Mouse (Mus musculus) heart, embryonic 11.5 days (tissue): ENCODE measurements around the gene Trim63. TPM values are rescaled to one million over a fixed set of nuclear protein-coding genes. Genes with fewer than 3 reads are reported as not detected.

Experiments
- ATAC-seq: fragments of 200-750 bp; cut with Nextera tagmentation; replicated peaks from 2 replicates; pipeline ENCODE4 v1.8.0; 2017; ENCODE audit warnings: moderate library complexity; ENCODE audit not compliant: insufficient number of reproducible peaks, low FRiP score, low TSS enrichment
- H3K27ac ChIP-seq: fragments of 300-500 bp; sonication (generic); 2 replicates; pipeline ENCODE4 v1.5.1; 2014; ENCODE audit warnings: mild to moderate bottlenecking, low read depth, low read length
- H3K27me3 ChIP-seq: fragments of 300-500 bp; sonication (generic); 2 replicates; pipeline ENCODE4 v1.6.1; 2014; ENCODE audit warnings: mild to moderate bottlenecking, low read length, mixed read lengths; ENCODE audit not compliant: control insufficient read depth, insufficient read depth
- H3K36me3 ChIP-seq: fragments of 300-500 bp; sonication (generic); 2 replicates; pipeline ENCODE4 v1.6.1; 2014; ENCODE audit warnings: mild to moderate bottlenecking, low read length, moderate library complexity, mixed read lengths; ENCODE audit not compliant: control insufficient read depth, insufficient read depth
- H3K4me1 ChIP-seq: fragments of 300-500 bp; sonication (generic); 2 replicates; pipeline ENCODE4 v1.6.1; 2014; ENCODE audit warnings: low read length; ENCODE audit not compliant: control insufficient read depth, insufficient read depth
- H3K4me2 ChIP-seq: fragments of 300-500 bp; sonication (generic); 2 replicates; pipeline ENCODE4 v1.6.1; 2014; ENCODE audit warnings: mild to moderate bottlenecking, moderate library complexity
- H3K4me3 ChIP-seq: fragments of 300-500 bp; sonication (generic); 2 replicates; pipeline ENCODE4 v1.5.1; 2014; ENCODE audit warnings: low read depth, low read length
- H3K9ac ChIP-seq: fragments of 300-500 bp; sonication (generic); 2 replicates; pipeline ENCODE4 v1.6.1; 2014; ENCODE audit warnings: mild to moderate bottlenecking, low read depth, low read length, moderate library complexity
- H3K9me3 ChIP-seq: fragments of 300-500 bp; sonication (generic); replicated peaks from 2 replicates; pipeline ENCODE4 v1.6.1; 2016; ENCODE audit warnings: low read length; ENCODE audit not compliant: control insufficient read depth
- WGBS: fragments of 180-500 bp; shearing (Covaris S2); extraction: QIAGEN DNeasy Blood & Tissue Kit; methylation state at CpG from one replicate; pipeline ENCODE4 v1.1.7; 2014; ENCODE audit not compliant: insufficient replicate concordance; 5-methylcytosine and 5-hydroxymethylcytosine counted together
- polyA plus RNA-seq: library from polyadenylated mRNA; unstranded; fragments of >200 nt; fragmentation: Nextera tagmentation; extraction: Ambion mirVana; gene quantifications from 2 replicates; pipeline ENCODE4 v1.2.1, GENCODE M21; 2014

The Trim63 gene
- polyA plus RNA-seq, 1 experiment from 2014 or later: 22.1 TPM

DNA sequence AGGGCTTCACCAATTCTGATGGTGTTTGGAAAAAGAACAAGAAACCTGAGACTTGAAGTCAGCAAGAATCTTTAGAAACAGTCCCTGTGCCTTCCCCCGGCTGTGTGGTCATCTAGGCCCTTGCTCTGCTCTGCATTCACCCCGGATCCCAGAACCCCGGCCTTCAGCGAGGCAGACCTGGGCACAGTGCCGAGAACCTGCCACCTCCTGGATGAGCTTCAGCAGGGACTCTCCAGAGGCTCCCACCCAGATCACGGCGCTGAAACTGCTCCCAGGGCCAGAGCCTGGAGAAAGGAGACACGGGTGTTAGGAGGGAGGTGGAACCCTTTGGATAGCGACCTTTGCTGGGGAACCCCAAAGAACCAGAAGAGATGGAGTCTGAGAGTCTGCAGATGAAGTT is 47.2 kb downstream of the Trim63 start:
- peaks cover 12% of the 10 kb centered on the region for H3K27me3 ChIP-seq
- H3K27ac ChIP-seq: no peak overlapping the region
- no peak overlapping the region for H3K4me3 ChIP-seq
- no peak overlapping the region for H3K4me2 ChIP-seq
- H3K4me1 ChIP-seq: peaks cover 7% of the 10 kb centered on the region
- no peaks in the 10 kb centered on the region for H3K36me3 ChIP-seq
- WGBS: 65% methylated on average over 9 of the region's 9 CpGs
- H3K9me3 ChIP-seq: no peaks in the 10 kb centered on the region
- ATAC-seq: no peak
- no peak overlapping the region for H3K9ac ChIP-seq

DNA sequence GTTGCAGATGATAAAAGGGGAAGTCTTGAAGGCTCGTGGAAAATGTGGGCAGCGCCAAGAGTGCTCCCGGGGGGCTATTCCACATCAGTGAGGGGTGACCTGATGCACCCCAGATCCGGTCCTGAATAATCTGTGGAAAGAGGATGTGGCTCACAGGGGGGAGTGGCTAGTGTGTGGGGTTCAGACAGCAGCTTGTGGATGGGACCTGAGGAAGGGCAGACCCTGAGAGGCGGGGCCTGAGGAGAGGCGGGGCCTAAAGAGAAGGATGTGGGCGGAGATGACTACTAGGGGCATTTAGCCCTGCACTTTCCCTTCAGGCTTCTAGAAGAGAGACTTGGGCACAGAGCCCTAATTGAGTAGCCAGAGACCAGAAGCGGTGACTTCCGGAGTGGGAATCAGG is 47.7 kb downstream of the Trim63 start:
- Histone ChIP-seq H3K27me3 (peaks cover 11% of the 10 kb centered on the region), H3K4me2 (peak overlapping the region; percentile 37), H3K27ac (no peak overlapping the region), H3K36me3 (no peaks in the 10 kb centered on the region), H3K4me1 (peaks cover 4% of the 10 kb centered on the region; the same call in 1 of the 2 replicates), H3K9me3 (no peaks in the 10 kb centered on the region), H3K9ac (no peak overlapping the region), H3K4me3 (no peak overlapping the region)
- 30% methylated on average over 9 of the region's 9 CpGs for WGBS
- ATAC-seq: no peak

DNA sequence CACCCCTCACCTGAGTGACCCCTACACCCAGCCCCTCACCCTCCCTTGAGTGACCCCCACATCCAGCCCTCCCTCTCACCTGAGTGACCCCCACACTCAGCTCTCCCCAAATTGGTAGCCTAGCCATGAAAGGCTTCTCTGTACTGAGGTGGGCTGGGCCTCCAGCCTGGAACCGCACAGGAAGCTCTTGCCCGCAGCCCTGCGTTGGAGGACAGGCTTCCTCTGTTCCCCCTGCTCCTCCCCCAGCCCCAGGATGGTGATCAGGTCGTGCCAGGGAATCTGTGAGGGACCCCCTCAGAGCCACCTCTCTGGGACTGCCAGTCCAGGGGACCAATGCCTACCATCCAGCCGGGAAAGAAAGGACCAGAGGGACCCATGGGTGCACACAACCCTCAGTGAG is 50.4 kb downstream of the Trim63 start:
- 46% methylated on average over 5 of the region's 5 CpGs for WGBS
- Histone ChIP-seq H3K27me3 (peaks cover 9% of the 10 kb centered on the region; the same call in 1 of the 2 replicates), H3K9me3 (no peaks in the 10 kb centered on the region), H3K36me3 (no peaks in the 10 kb centered on the region), H3K4me1 (peaks cover 4% of the 10 kb centered on the region; the same call in 1 of the 2 replicates), H3K27ac (no peak overlapping the region), H3K9ac (peak overlapping the region; percentile 16; the same call in 1 of the 2 replicates), H3K4me2 (no peak overlapping the region), H3K4me3 (no peak overlapping the region)
- ATAC-seq: no peak

- H3K4me2 ChIP-seq: peak overlapping the region; percentile 95
- peak overlapping the region; percentile 58 for H3K4me3 ChIP-seq
- H3K36me3 ChIP-seq: no peaks in the 10 kb centered on the region
- peaks cover 33% of the 10 kb centered on the region for H3K27me3 ChIP-seq
- ATAC-seq: no peak
- H3K4me1 ChIP-seq: peaks cover 16% of the 10 kb centered on the region
- no peak overlapping the region for H3K27ac ChIP-seq
- under 1% methylated on average over 18 of the region's 18 CpGs for WGBS
- H3K9ac ChIP-seq: peak overlapping the region; percentile 62
- no peaks in the 10 kb centered on the region for H3K9me3 ChIP-seq
Measured at GRCm38 (mm10) chr4:134370649-134371221, 55.8 kb downstream of the Trim63 start.

DNA sequence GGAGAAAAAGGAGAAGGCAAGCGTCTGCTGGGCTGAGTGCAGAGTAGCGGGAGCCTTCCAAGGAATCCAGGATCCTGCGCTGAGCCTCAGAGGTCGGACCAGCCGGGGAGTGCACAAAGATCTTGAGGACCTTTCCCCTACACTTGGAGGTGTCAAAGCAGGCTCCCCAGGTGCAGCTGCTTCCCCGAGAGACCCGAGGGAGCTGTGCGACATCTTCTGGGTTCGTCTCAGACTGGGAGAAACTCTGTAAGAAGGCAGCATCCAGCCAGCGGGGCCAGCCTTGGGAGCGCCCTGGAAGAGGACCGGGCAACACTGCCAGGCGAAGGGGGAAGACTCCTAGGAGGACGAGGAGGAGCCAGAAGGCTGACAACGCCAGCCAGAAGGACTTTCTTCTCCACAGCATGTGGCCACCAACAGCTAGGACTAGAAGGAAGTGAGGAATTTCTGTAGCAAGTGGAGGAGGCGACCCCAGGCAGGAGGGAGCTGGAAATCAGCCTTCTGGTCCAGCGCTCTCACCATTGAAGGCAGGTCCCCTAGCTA is 56.5 kb downstream of the Trim63 start:
- no peak overlapping the region for H3K27ac ChIP-seq
- peak overlapping the region; percentile 95 for H3K4me2 ChIP-seq
- under 1% methylated on average over 17 of the region's 17 CpGs for WGBS
- H3K4me1 ChIP-seq: peaks cover 16% of the 10 kb centered on the region
- no peak for ATAC-seq
- H3K27me3 ChIP-seq: peaks cover 29% of the 10 kb centered on the region
- H3K36me3 ChIP-seq: no peaks in the 10 kb centered on the region
- H3K4me3 ChIP-seq: peak overlapping the region; percentile 58
- H3K9me3 ChIP-seq: no peaks in the 10 kb centered on the region
- H3K9ac ChIP-seq: peak overlapping the region; percentile 62

DNA sequence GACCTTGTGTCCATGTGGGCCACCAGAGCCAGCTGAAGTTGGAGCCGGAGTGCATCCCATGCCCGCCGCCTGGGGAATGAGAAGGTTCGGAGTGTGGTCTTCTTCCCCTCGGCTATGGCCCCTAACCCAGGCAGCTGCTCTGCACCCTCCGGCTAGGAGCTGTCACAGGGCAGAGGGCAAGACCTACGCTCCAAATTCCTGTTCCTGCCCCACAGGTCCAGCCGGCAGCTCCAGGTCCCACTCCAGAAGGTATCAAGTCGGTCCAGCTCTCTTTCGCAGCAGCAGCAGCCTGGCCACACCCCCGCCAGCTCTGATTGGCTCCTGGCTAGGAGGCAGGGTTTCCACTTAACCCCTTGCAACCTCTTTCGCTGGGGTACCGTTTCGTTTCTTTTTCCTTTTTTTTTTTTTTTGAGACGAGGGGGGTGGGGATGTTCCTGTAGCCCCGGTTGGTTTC is 57.4 kb downstream of the Trim63 start:
- Histone ChIP-seq H3K36me3 (no peaks in the 10 kb centered on the region), H3K4me1 (peaks cover 16% of the 10 kb centered on the region), H3K4me2 (peak overlapping the region; percentile 95), H3K9ac (0 out of 2 replicates have a peak overlapping the region, but pooled peaks have one; percentile 39), H3K27ac (no peak overlapping the region), H3K9me3 (no peaks in the 10 kb centered on the region), H3K27me3 (peaks cover 29% of the 10 kb centered on the region), H3K4me3 (peak overlapping the region; percentile 58)
- WGBS: under 1% methylated on average over 16 of the region's 16 CpGs
- peak; percentile 47; the same call in 1 of the 2 replicates for ATAC-seq

DNA sequence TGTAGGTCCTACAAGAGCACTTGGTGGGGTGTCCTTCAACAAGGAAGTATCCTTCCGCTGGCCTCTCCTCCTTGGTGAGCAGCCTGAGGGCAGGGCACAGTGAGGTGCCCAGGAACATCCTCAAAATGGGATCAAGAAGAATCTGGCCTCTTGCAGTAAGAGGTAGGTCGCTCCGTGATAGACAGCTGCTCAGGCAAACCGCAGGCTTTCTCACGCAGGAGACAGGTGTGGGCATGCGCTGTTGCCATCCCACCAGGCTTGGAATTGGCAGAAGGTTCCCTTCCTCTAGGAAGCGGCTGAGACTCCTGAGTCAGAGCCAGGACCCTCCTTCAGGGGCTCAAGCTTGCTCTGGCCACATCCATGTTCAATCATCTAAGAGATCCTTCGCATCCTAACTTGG is 58.4 kb downstream of the Trim63 start:
- H3K9me3 ChIP-seq: no peaks in the 10 kb centered on the region
- no peak overlapping the region for H3K4me2 ChIP-seq
- no peak overlapping the region for H3K9ac ChIP-seq
- no peak overlapping the region for H3K27ac ChIP-seq
- 70% methylated on average over 8 of the region's 8 CpGs for WGBS
- no peaks in the 10 kb centered on the region for H3K36me3 ChIP-seq
- no peak for ATAC-seq
- H3K4me1 ChIP-seq: peaks cover 19% of the 10 kb centered on the region
- no peak overlapping the region for H3K4me3 ChIP-seq
- H3K27me3 ChIP-seq: peaks cover 27% of the 10 kb centered on the region

- WGBS: 61% methylated on average over 1 of the region's 1 CpGs
- Histone ChIP-seq H3K4me2 (no peak overlapping the region), H3K4me1 (peaks cover 25% of the 10 kb centered on the region), H3K27ac (no peak overlapping the region), H3K36me3 (no peaks in the 10 kb centered on the region), H3K4me3 (no peak overlapping the region), H3K9ac (no peak overlapping the region), H3K27me3 (peaks cover 27% of the 10 kb centered on the region), H3K9me3 (no peaks in the 10 kb centered on the region)
- ATAC-seq: no peak
Measured at GRCm38 (mm10) chr4:134374306-134374705, 59.4 kb downstream of the Trim63 start.
